Mouse (Mus musculus): Measurements from ENCODE around the gene Ccdc6. TPM values are rescaled to one million over a fixed set of nuclear protein-coding genes. Genes with fewer than 3 reads are reported as not detected.

Gene Ccdc6
- total RNA-seq, 2 experiments from 2014 or later: 18.2 to 27.7 TPM

- ATAC-seq (replicated peaks; ENCODE audit: poor library complexity): no peak
Measured at GRCm38 (mm10) chr10:70093782-70094181, 3.1 kb upstream of the Ccdc6 start.

- ATAC-seq (replicated peaks; ENCODE audit: poor library complexity): peak; percentile 35
Measured at GRCm38 (mm10) chr10:70095031-70095470, 1.9 kb upstream of the Ccdc6 start.

- ATAC-seq (replicated peaks; ENCODE audit: poor library complexity): no peak
Measured at GRCm38 (mm10) chr10:70095506-70096270, 1.2 kb upstream of the Ccdc6 start.

- no peak for ATAC-seq (replicated peaks; ENCODE audit: poor library complexity)
Measured at GRCm38 (mm10) chr10:70097291-70097901, 475 bp downstream of the Ccdc6 start.

GRCm38 (mm10) chr10:70097911-70098569 is 1.1 kb downstream of the Ccdc6 start:
- 0 out of 2 replicates have a peak, but pooled peaks have one; percentile 13 for ATAC-seq (replicated peaks; ENCODE audit: poor library complexity)

GRCm38 (mm10) chr10:70098626-70099025 is 1.7 kb downstream of the Ccdc6 start:
- ATAC-seq (replicated peaks; ENCODE audit: poor library complexity): no peak

GRCm38 (mm10) chr10:70099052-70099451 is 2.1 kb downstream of the Ccdc6 start:
- ATAC-seq (replicated peaks; ENCODE audit: poor library complexity): no peak

GRCm38 (mm10) chr10:70102086-70102485 is 5.2 kb downstream of the Ccdc6 start:
- ATAC-seq (replicated peaks; ENCODE audit: poor library complexity): no peak

GRCm38 (mm10) chr10:70108016-70108415 is 11.1 kb downstream of the Ccdc6 start:
- no peak for ATAC-seq (replicated peaks; ENCODE audit: poor library complexity)

GRCm38 (mm10) chr10:70109974-70110373 is 13.1 kb downstream of the Ccdc6 start:
- ATAC-seq (replicated peaks; ENCODE audit: poor library complexity): peak; percentile 94

- ATAC-seq (replicated peaks; ENCODE audit: poor library complexity): peak; percentile 45
Measured at GRCm38 (mm10) chr10:70110815-70111214, 13.9 kb downstream of the Ccdc6 start.

- no peak for ATAC-seq (replicated peaks; ENCODE audit: poor library complexity)
Measured at GRCm38 (mm10) chr10:70111643-70112042, 14.7 kb downstream of the Ccdc6 start.

GRCm38 (mm10) chr10:70114048-70114635 is 17.2 kb downstream of the Ccdc6 start:
- ATAC-seq (replicated peaks; ENCODE audit: poor library complexity): no peak

GRCm38 (mm10) chr10:70116454-70116853 is 19.5 kb downstream of the Ccdc6 start:
- no peak for ATAC-seq (replicated peaks; ENCODE audit: poor library complexity)

- no peak for ATAC-seq (replicated peaks; ENCODE audit: poor library complexity)
Measured at GRCm38 (mm10) chr10:70119451-70119850, 22.5 kb downstream of the Ccdc6 start.

GRCm38 (mm10) chr10:70119851-70120370 is 23.0 kb downstream of the Ccdc6 start:
- peak; percentile 24; the same call in 1 of the 2 replicates for ATAC-seq (replicated peaks; ENCODE audit: poor library complexity)

- peak; percentile 54 for ATAC-seq (replicated peaks; ENCODE audit: poor library complexity)
Measured at GRCm38 (mm10) chr10:70120671-70121405, 23.9 kb downstream of the Ccdc6 start.

GRCm38 (mm10) chr10:70121406-70121695 is 24.4 kb downstream of the Ccdc6 start:
- ATAC-seq (replicated peaks; ENCODE audit: poor library complexity): peak; percentile 56

GRCm38 (mm10) chr10:70123454-70123853 is 26.5 kb downstream of the Ccdc6 start:
- ATAC-seq (replicated peaks; ENCODE audit: poor library complexity): no peak

- no peak for ATAC-seq (replicated peaks; ENCODE audit: poor library complexity)
Measured at GRCm38 (mm10) chr10:70125491-70125890, 28.6 kb downstream of the Ccdc6 start.

GRCm38 (mm10) chr10:70127273-70127672 is 30.4 kb downstream of the Ccdc6 start:
- peak; percentile 87 for ATAC-seq (replicated peaks; ENCODE audit: poor library complexity)
